Mouse (Mus musculus): ENCODE measurements around the gene Drg1. TPM values are rescaled to one million over a fixed set of nuclear protein-coding genes. Genes with fewer than 3 reads are reported as not detected.
"Not testable (repeated sequence)": the region's sequence is repeated elsewhere in the genome, so short reads cannot be mapped to it uniquely, and the experiment has no call there.

Gene Drg1
- total RNA-seq, 2 experiments from 2014 or later = 92.5 to 93.4 TPM

- no peak for DNase-seq (ENCODE audit: low spot score in 2 of 2)
Observed at GRCm38 (mm10) chr11:3227113-3227512, 39.1 kb downstream of the Drg1 start.

GRCm38 (mm10) chr11:3223105-3223504, 43.1 kb downstream of the Drg1 start:
- DNase-seq (ENCODE audit: low spot score in 2 of 2) = no peak

- no peak for DNase-seq (ENCODE audit: low spot score in 2 of 2)
Observed at GRCm38 (mm10) chr11:3212526-3212925, 53.7 kb downstream of the Drg1 start.

- no peak for DNase-seq (ENCODE audit: low spot score in 2 of 2)
Observed at GRCm38 (mm10) chr11:3206783-3207182, 59.4 kb downstream of the Drg1 start.

GRCm38 (mm10) chr11:3205207-3205606, 61.0 kb downstream of the Drg1 start:
- no peak for DNase-seq (ENCODE audit: low spot score in 2 of 2)

GRCm38 (mm10) chr11:3203771-3204170, 62.4 kb downstream of the Drg1 start:
- no peak for DNase-seq (ENCODE audit: low spot score in 2 of 2)

GRCm38 (mm10) chr11:3202781-3203441, 63.3 kb downstream of the Drg1 start:
- DNase-seq (ENCODE audit: low spot score in 2 of 2) = peak in 1 of 2 experiments; percentile 51

- DNase-seq (ENCODE audit: low spot score in 2 of 2) = peak; percentile 87 to 93
Observed at GRCm38 (mm10) chr11:3202231-3202701, 63.9 kb downstream of the Drg1 start, which contains the start of gene Eif4enif1. Gene Eif4enif1, plus strand, starts transcription at chr11:3202392.

- no peak for DNase-seq (ENCODE audit: low spot score in 2 of 2)
Observed at GRCm38 (mm10) chr11:3201326-3202230, 64.6 kb downstream of the Drg1 start.

- not testable (repeated sequence) for DNase-seq (ENCODE audit: low spot score in 2 of 2)
Observed at GRCm38 (mm10) chr11:3200636-3201035, 65.6 kb downstream of the Drg1 start.

- DNase-seq (ENCODE audit: low spot score in 2 of 2) = no peak
Observed at GRCm38 (mm10) chr11:3193363-3193762, 72.9 kb downstream of the Drg1 start, which contains the start of gene Sfi1. Gene Sfi1, minus strand, starts transcription at chr11:3193463.

- DNase-seq (ENCODE audit: low spot score in 2 of 2) = not testable (repeated sequence)
Observed at GRCm38 (mm10) chr11:3182707-3183106, 83.5 kb downstream of the Drg1 start.

GRCm38 (mm10) chr11:3181971-3182370, 84.2 kb downstream of the Drg1 start:
- not testable (repeated sequence) for DNase-seq (ENCODE audit: low spot score in 2 of 2)

- peak; percentile 70 to 77 for DNase-seq (ENCODE audit: low spot score in 2 of 2)
Observed at GRCm38 (mm10) chr11:3181250-3181649, 85.0 kb downstream of the Drg1 start.

- not testable (repeated sequence) for DNase-seq (ENCODE audit: low spot score in 2 of 2)
Observed at GRCm38 (mm10) chr11:3180510-3181160, 85.6 kb downstream of the Drg1 start.

- peak in 1 of 2 experiments; percentile 37 for DNase-seq (ENCODE audit: low spot score in 2 of 2)
Observed at GRCm38 (mm10) chr11:3179726-3180092, 86.5 kb downstream of the Drg1 start.

GRCm38 (mm10) chr11:3178968-3179725, 87.1 kb downstream of the Drg1 start:
- not testable (repeated sequence) for DNase-seq (ENCODE audit: low spot score in 2 of 2)

- DNase-seq (ENCODE audit: low spot score in 2 of 2) = peak; percentile 74 to 76
Observed at GRCm38 (mm10) chr11:3173425-3174318, 92.5 kb downstream of the Drg1 start.

- DNase-seq (ENCODE audit: low spot score in 2 of 2) = not testable (repeated sequence)
Observed at GRCm38 (mm10) chr11:3172526-3172925, 93.7 kb downstream of the Drg1 start.

GRCm38 (mm10) chr11:3171931-3172330, 94.3 kb downstream of the Drg1 start:
- DNase-seq (ENCODE audit: low spot score in 2 of 2) = peak; percentile 54 to 61
